Mouse (Mus musculus): ENCODE data around the gene Patl2. TPM values are rescaled to one million over a fixed set of nuclear protein-coding genes. Genes with fewer than 3 reads are reported as not detected.

The Patl2 gene
- polyA plus RNA-seq, 1 experiment from 2014 or later = 0.08 TPM

GRCm38 (mm10) chr2:122151221-122151620 is 34.8 kb downstream of the Patl2 start:
- H3K9me3 ChIP-seq (ENCODE audit: control insufficient read depth, low read length) = no peaks in the 10 kb centered on the region
- no peak overlapping the region for H3K9ac ChIP-seq (ENCODE audit: low read depth, low read length)
- 91% methylated on average over 1 of the region's 1 CpGs for WGBS
- no peak overlapping the region for H3K27ac ChIP-seq (ENCODE audit: low read depth, low read length)
- no peak overlapping the region for H3K4me2 ChIP-seq (ENCODE audit: low read length)
- no peaks in the 10 kb centered on the region for H3K36me3 ChIP-seq (ENCODE audit: control insufficient read depth, insufficient read depth, low read length)
- no peaks in the 10 kb centered on the region for H3K27me3 ChIP-seq (replicated peaks; ENCODE audit: control insufficient read depth, insufficient read depth, low read length)
- H3K4me3 ChIP-seq (ENCODE audit: low read length) = no peak overlapping the region
- H3K4me1 ChIP-seq (ENCODE audit: control insufficient read depth, insufficient read depth, low read depth, low read length) = peaks cover 4% of the 10 kb centered on the region
- ATAC-seq = no peak

- no peak for ATAC-seq
- H3K4me2 ChIP-seq (ENCODE audit: low read length) = no peak overlapping the region
- H3K9me3 ChIP-seq (ENCODE audit: control insufficient read depth, low read length) = no peaks in the 10 kb centered on the region
- WGBS = 85% methylated on average over 3 of the region's 3 CpGs
- no peaks in the 10 kb centered on the region for H3K36me3 ChIP-seq (ENCODE audit: control insufficient read depth, insufficient read depth, low read length)
- no peak overlapping the region for H3K9ac ChIP-seq (ENCODE audit: low read depth, low read length)
- H3K4me1 ChIP-seq (ENCODE audit: control insufficient read depth, insufficient read depth, low read depth, low read length) = peaks cover 4% of the 10 kb centered on the region
- no peak overlapping the region for H3K27ac ChIP-seq (ENCODE audit: low read depth, low read length)
- H3K27me3 ChIP-seq (replicated peaks; ENCODE audit: control insufficient read depth, insufficient read depth, low read length) = no peaks in the 10 kb centered on the region
- no peak overlapping the region for H3K4me3 ChIP-seq (ENCODE audit: low read length)
These were observed 36.3 kb downstream of the Patl2 start for GRCm38 (mm10) chr2:122149716-122150115.

GRCm38 (mm10) chr2:122149316-122149715 is 36.7 kb downstream of the Patl2 start:
- ATAC-seq = no peak
- 96% methylated on average over 6 of the region's 6 CpGs for WGBS

GRCm38 (mm10) chr2:122148242-122148917 is 37.6 kb downstream of the Patl2 start:
- WGBS = 35% methylated on average over 18 of the region's 18 CpGs
- no peaks in the 10 kb centered on the region for H3K27me3 ChIP-seq (replicated peaks; ENCODE audit: control insufficient read depth, insufficient read depth, low read length)
- 0 out of 2 replicates have a peak, but pooled peaks have one; percentile 15 for ATAC-seq

More at GRCm38 (mm10) chr2:122149316-122149715, 36.7 kb downstream of the Patl2 start:
- H3K9ac ChIP-seq (ENCODE audit: low read depth, low read length) = no peak overlapping the region
- H3K27ac ChIP-seq (ENCODE audit: low read depth, low read length) = no peak overlapping the region
- no peaks in the 10 kb centered on the region for H3K27me3 ChIP-seq (replicated peaks; ENCODE audit: control insufficient read depth, insufficient read depth, low read length)
- peaks cover 4% of the 10 kb centered on the region for H3K4me1 ChIP-seq (ENCODE audit: control insufficient read depth, insufficient read depth, low read depth, low read length)
- no peaks in the 10 kb centered on the region for H3K9me3 ChIP-seq (ENCODE audit: control insufficient read depth, low read length)
- H3K4me3 ChIP-seq (ENCODE audit: low read length) = no peak overlapping the region
- H3K36me3 ChIP-seq (ENCODE audit: control insufficient read depth, insufficient read depth, low read length) = no peaks in the 10 kb centered on the region
- no peak overlapping the region for H3K4me2 ChIP-seq (ENCODE audit: low read length)

GRCm38 (mm10) chr2:122147508-122148241 is 38.3 kb downstream of the Patl2 start, which contains the start of gene B2m:
Gene B2m (plus strand): TSS chr2:122147686.
- H3K4me2 ChIP-seq (ENCODE audit: low read length) = peak within 1 kb of the TSS; percentile 92
- peak within 1 kb of the TSS; percentile 57 for H3K27ac ChIP-seq (ENCODE audit: low read depth, low read length)
- no peaks in the 10 kb centered on the region for H3K36me3 ChIP-seq (ENCODE audit: control insufficient read depth, insufficient read depth, low read length)
- H3K9ac ChIP-seq (ENCODE audit: low read depth, low read length) = peak within 1 kb of the TSS; percentile 79
- peak; percentile 99 for ATAC-seq
- peaks cover 4% of the 10 kb centered on the region for H3K4me1 ChIP-seq (ENCODE audit: control insufficient read depth, insufficient read depth, low read depth, low read length)
- H3K4me3 ChIP-seq (ENCODE audit: low read length) = peak within 1 kb of the TSS; percentile 78
- WGBS = under 1% methylated on average over 40 of the region's 40 CpGs
- no peaks in the 10 kb centered on the region for H3K27me3 ChIP-seq (replicated peaks; ENCODE audit: control insufficient read depth, insufficient read depth, low read length)
- H3K9me3 ChIP-seq (ENCODE audit: control insufficient read depth, low read length) = no peaks in the 10 kb centered on the region

More at GRCm38 (mm10) chr2:122148242-122148917, 37.6 kb downstream of the Patl2 start:
- Histone ChIP-seq H3K9me3 (ENCODE audit: control insufficient read depth, low read length) (no peaks in the 10 kb centered on the region), H3K4me1 (ENCODE audit: control insufficient read depth, insufficient read depth, low read depth, low read length) (peaks cover 4% of the 10 kb centered on the region), H3K36me3 (ENCODE audit: control insufficient read depth, insufficient read depth, low read length) (no peaks in the 10 kb centered on the region), H3K27ac (ENCODE audit: low read depth, low read length) (no peak overlapping the region), H3K4me2 (ENCODE audit: low read length) (peak overlapping the region; percentile 92), H3K4me3 (ENCODE audit: low read length) (peak overlapping the region; percentile 78), H3K9ac (ENCODE audit: low read depth, low read length) (peak overlapping the region; percentile 79)

GRCm38 (mm10) chr2:122146687-122147086 is 39.3 kb downstream of the Patl2 start:
- H3K36me3 ChIP-seq (ENCODE audit: control insufficient read depth, insufficient read depth, low read length) = no peaks in the 10 kb centered on the region
- WGBS = 67% methylated on average over 6 of the region's 6 CpGs
- H3K9me3 ChIP-seq (ENCODE audit: control insufficient read depth, low read length) = no peaks in the 10 kb centered on the region
- ATAC-seq = no peak
- no peak overlapping the region for H3K27ac ChIP-seq (ENCODE audit: low read depth, low read length)
- peaks cover 4% of the 10 kb centered on the region for H3K4me1 ChIP-seq (ENCODE audit: control insufficient read depth, insufficient read depth, low read depth, low read length)
- H3K4me3 ChIP-seq (ENCODE audit: low read length) = no peak overlapping the region
- H3K4me2 ChIP-seq (ENCODE audit: low read length) = no peak overlapping the region
- no peaks in the 10 kb centered on the region for H3K27me3 ChIP-seq (replicated peaks; ENCODE audit: control insufficient read depth, insufficient read depth, low read length)
- H3K9ac ChIP-seq (ENCODE audit: low read depth, low read length) = no peak overlapping the region

GRCm38 (mm10) chr2:122145756-122146155 is 40.2 kb downstream of the Patl2 start:
- 76% methylated on average over 4 of the region's 4 CpGs for WGBS
- ATAC-seq = no peak
- peaks cover 4% of the 10 kb centered on the region for H3K4me1 ChIP-seq (ENCODE audit: control insufficient read depth, insufficient read depth, low read depth, low read length)
- H3K9ac ChIP-seq (ENCODE audit: low read depth, low read length) = no peak overlapping the region
- no peaks in the 10 kb centered on the region for H3K36me3 ChIP-seq (ENCODE audit: control insufficient read depth, insufficient read depth, low read length)
- H3K27me3 ChIP-seq (replicated peaks; ENCODE audit: control insufficient read depth, insufficient read depth, low read length) = no peaks in the 10 kb centered on the region
- H3K4me3 ChIP-seq (ENCODE audit: low read length) = no peak overlapping the region
- H3K4me2 ChIP-seq (ENCODE audit: low read length) = no peak overlapping the region
- H3K27ac ChIP-seq (ENCODE audit: low read depth, low read length) = no peak overlapping the region
- no peaks in the 10 kb centered on the region for H3K9me3 ChIP-seq (ENCODE audit: control insufficient read depth, low read length)

GRCm38 (mm10) chr2:122143111-122143510 is 42.9 kb downstream of the Patl2 start:
- no peak overlapping the region for H3K4me3 ChIP-seq (ENCODE audit: low read length)
- peaks cover 4% of the 10 kb centered on the region for H3K4me1 ChIP-seq (ENCODE audit: control insufficient read depth, insufficient read depth, low read depth, low read length)
- no peak overlapping the region for H3K9ac ChIP-seq (ENCODE audit: low read depth, low read length)
- ATAC-seq = no peak
- H3K4me2 ChIP-seq (ENCODE audit: low read length) = no peak overlapping the region
- WGBS = 93% methylated on average over 3 of the region's 3 CpGs
- H3K9me3 ChIP-seq (ENCODE audit: control insufficient read depth, low read length) = no peaks in the 10 kb centered on the region
- H3K27me3 ChIP-seq (replicated peaks; ENCODE audit: control insufficient read depth, insufficient read depth, low read length) = no peaks in the 10 kb centered on the region
- H3K27ac ChIP-seq (ENCODE audit: low read depth, low read length) = no peak overlapping the region
- H3K36me3 ChIP-seq (ENCODE audit: control insufficient read depth, insufficient read depth, low read length) = no peaks in the 10 kb centered on the region

- ATAC-seq = no peak
- Histone ChIP-seq H3K4me3 (ENCODE audit: low read length) (no peak overlapping the region), H3K4me1 (ENCODE audit: control insufficient read depth, insufficient read depth, low read depth, low read length) (no peaks in the 10 kb centered on the region), H3K4me2 (ENCODE audit: low read length) (no peak overlapping the region), H3K27me3 (replicated peaks; ENCODE audit: control insufficient read depth, insufficient read depth, low read length) (no peaks in the 10 kb centered on the region), H3K27ac (ENCODE audit: low read depth, low read length) (no peak overlapping the region), H3K9me3 (ENCODE audit: control insufficient read depth, low read length) (peaks cover 2% of the 10 kb centered on the region; the same call in 1 of the 2 replicates), H3K9ac (ENCODE audit: low read depth, low read length) (no peak overlapping the region), H3K36me3 (ENCODE audit: control insufficient read depth, insufficient read depth, low read length) (no peaks in the 10 kb centered on the region)
- WGBS = 70% methylated on average over 5 of the region's 5 CpGs
These were observed 44.5 kb downstream of the Patl2 start for GRCm38 (mm10) chr2:122141332-122141967.
